Mouse (Mus musculus) hindbrain, embryonic 11.5 days (tissue): ENCODE data around the gene Pltp. TPM values are rescaled to one million over a fixed set of nuclear protein-coding genes. Genes with fewer than 3 reads are reported as not detected.
"Not testable (repeated sequence)": the region's sequence is repeated elsewhere in the genome, so short reads cannot be mapped to it uniquely, and the experiment has no call there.

Experiments used
- ATAC-seq: fragments of 200-750 bp; cut with Nextera tagmentation; 2 replicates; pipeline ENCODE4 v1.8.0; 2017; ENCODE audit warnings: mild to moderate bottlenecking, moderate TSS enrichment, moderate library complexity; ENCODE audit not compliant: low FRiP score
- DNase-seq: peaks from one replicate; pipeline ENCODE4 v3.0.0-alpha.2; 2015; ENCODE audit warnings: low spot score
- H3K27ac ChIP-seq: fragments of 300-500 bp; sonication (generic); 2 replicates; pipeline ENCODE4 v1.5.1; 2014; ENCODE audit warnings: mild to moderate bottlenecking, low read depth, low read length
- H3K27me3 ChIP-seq: fragments of 300-500 bp; sonication (generic); 2 replicates; pipeline ENCODE4 v1.6.1; 2014; ENCODE audit warnings: mild to moderate bottlenecking, low read length, moderate library complexity, mixed read lengths; ENCODE audit not compliant: control insufficient read depth, insufficient read depth
- H3K36me3 ChIP-seq: fragments of 300-500 bp; sonication (generic); 2 replicates; pipeline ENCODE4 v1.6.1; 2014; ENCODE audit warnings: mild to moderate bottlenecking, low read length, moderate library complexity, mixed read lengths; ENCODE audit not compliant: control insufficient read depth, insufficient read depth
- H3K4me1 ChIP-seq: fragments of 300-500 bp; sonication (generic); replicated peaks from 2 replicates; pipeline ENCODE4 v1.6.1; 2014; ENCODE audit warnings: low read length, mixed read lengths; ENCODE audit not compliant: control insufficient read depth, insufficient read depth
- H3K4me2 ChIP-seq: fragments of 300-500 bp; sonication (generic); replicated peaks from 2 replicates; pipeline ENCODE4 v1.6.1; 2014; ENCODE audit warnings: mild to moderate bottlenecking, low read depth, low read length
- H3K4me3 ChIP-seq: fragments of 300-500 bp; sonication (generic); 2 replicates; pipeline ENCODE4 v1.5.1; 2014; ENCODE audit warnings: low read depth, low read length
- H3K9ac ChIP-seq: fragments of 300-500 bp; sonication (generic); 2 replicates; pipeline ENCODE4 v1.6.1; 2014; ENCODE audit warnings: low read depth, low read length
- H3K9me3 ChIP-seq: fragments of 300-500 bp; sonication (generic); 2 replicates; pipeline ENCODE4 v1.6.1; 2016; ENCODE audit warnings: low read length; ENCODE audit not compliant: control insufficient read depth
- WGBS: fragments of 180-500 bp; shearing (Covaris S2); extraction: QIAGEN DNeasy Blood & Tissue Kit; methylation state at CpG from one replicate; pipeline ENCODE4 v1.1.7; 2014; 5-methylcytosine and 5-hydroxymethylcytosine counted together
- polyA plus RNA-seq: library from polyadenylated mRNA; unstranded; fragments of >200 nt; fragmentation: Nextera tagmentation; extraction: Ambion mirVana; gene quantifications from 2 replicates; pipeline ENCODE4 v1.2.1, GENCODE M21; 2014

Gene Pltp
- polyA plus RNA-seq, 1 experiment from 2014 or later = 67.6 TPM

DNA sequence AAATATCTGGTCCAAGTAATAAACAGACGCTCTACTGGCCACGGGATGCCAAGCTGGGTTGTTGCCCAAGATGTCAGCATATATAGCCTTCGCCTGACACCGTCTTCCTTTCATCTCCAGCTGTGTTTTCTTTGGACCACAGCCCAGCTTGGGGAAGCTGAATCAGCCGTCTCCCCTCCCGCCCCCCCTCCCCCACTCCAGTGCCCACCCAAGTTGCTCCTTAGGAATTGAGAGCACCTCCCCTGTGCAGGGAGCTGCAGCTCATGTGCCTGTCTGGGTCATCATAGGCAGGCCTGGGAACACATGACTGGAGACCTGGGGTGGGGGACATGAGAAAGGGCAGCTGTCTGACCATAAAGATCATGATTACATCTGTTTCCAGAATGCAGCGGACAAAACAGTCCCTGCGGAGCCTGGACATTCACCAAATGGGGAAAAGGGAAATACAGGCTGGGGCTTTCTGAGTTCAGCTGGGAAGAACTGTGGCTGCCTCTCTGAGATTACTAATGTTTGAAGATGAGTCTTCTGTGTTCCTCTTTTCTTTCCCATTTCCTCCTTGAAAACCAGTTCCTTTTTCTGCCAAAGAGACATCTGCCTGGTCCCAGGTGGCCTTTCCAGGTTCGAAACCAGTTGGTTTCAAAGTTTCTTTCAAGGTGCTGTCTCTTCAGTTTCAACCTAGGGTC is 4.8 kb upstream of the Pltp start:
- H3K27me3 ChIP-seq = peaks cover 3% of the 10 kb centered on the region; the same call in 1 of the 2 replicates
- H3K4me2 ChIP-seq = no peak overlapping the region
- no peak overlapping the region for H3K9ac ChIP-seq
- H3K27ac ChIP-seq = no peak overlapping the region
- no peaks in the 10 kb centered on the region for H3K4me1 ChIP-seq
- H3K9me3 ChIP-seq = no peaks in the 10 kb centered on the region; the same call in 1 of the 2 replicates
- DNase-seq (no peak), ATAC-seq (no peak)
- no peaks in the 10 kb centered on the region for H3K36me3 ChIP-seq
- 49% methylated on average over 9 of the region's 9 CpGs for WGBS
- no peak overlapping the region for H3K4me3 ChIP-seq

DNA sequence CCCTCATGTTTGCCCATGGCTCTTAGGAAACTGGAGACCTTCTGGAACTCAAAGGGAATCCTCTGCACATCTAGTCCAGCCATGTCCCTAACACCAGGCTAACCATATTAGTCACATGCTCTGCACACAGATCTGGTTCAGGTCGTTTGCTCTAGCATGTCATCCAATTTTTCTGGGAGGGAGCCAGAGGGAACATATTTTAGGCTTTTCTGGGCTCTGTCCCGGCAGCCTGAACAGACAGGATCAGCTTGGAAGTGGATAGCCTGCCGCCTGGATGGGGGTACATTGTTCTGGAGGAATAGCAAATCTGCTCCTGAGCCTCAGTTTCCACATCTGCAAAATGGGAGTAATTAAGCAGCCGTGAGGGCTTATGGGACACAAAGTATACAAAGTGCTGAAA is 3.6 kb upstream of the Pltp start:
- no peaks in the 10 kb centered on the region for H3K36me3 ChIP-seq
- WGBS = 78% methylated on average over 4 of the region's 4 CpGs
- no peak for ATAC-seq

DNA sequence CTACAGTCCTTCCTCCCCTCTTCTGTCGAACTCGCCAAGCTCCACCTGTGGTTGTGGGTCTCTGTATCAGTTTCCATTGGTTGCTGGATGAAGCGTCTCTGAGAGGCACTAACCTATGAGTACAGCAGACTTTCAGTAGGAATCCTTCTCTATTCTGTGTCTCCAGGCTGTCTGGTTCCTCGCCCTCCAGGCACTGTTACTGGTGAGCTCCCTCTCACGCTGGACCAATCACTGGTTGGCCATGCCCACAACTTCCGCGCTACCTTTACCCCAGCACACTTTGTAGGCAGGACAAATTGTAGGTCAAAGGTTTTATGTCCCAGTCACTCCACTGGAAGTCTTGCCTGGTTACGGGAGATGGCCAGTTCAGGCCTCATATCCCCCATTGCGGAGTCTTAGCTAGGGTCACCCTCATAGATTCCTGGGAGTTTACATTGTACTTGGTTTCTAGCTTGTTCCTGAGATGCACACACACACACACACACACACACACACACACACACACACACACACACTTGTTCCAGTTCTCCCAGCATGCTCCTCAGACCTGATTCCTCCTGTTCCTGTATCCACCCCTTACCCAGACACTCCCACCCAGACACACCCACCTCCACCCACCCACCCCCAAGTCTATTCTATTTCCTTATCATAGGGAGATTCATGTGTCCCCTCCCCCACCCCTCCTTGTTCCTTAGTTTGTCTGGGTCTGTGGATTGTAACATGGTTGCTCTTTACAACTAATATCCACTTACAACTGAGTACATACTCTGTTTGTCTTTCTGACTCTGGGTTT is 2.3 kb upstream of the Pltp start:
- WGBS = 64% methylated on average over 9 of the region's 9 CpGs
- H3K4me1 ChIP-seq = peaks cover 3% of the 10 kb centered on the region; the same call in 1 of the 2 replicates
- H3K36me3 ChIP-seq = no peaks in the 10 kb centered on the region
- H3K4me3 ChIP-seq = no peak overlapping the region
- ATAC-seq (no peak), DNase-seq (no peak)
- H3K4me2 ChIP-seq = no peak overlapping the region
- H3K27ac ChIP-seq = no peak overlapping the region
- no peak overlapping the region for H3K9ac ChIP-seq
- no peaks in the 10 kb centered on the region for H3K9me3 ChIP-seq
- peaks cover 11% of the 10 kb centered on the region for H3K27me3 ChIP-seq

More for the DNA sequence above, 3.6 kb upstream of the Pltp start:
- Histone ChIP-seq H3K9ac (no peak overlapping the region), H3K27ac (no peak overlapping the region), H3K4me3 (no peak overlapping the region), H3K4me1 (peaks cover 3% of the 10 kb centered on the region; the same call in 1 of the 2 replicates), H3K9me3 (no peaks in the 10 kb centered on the region), H3K27me3 (peaks cover 11% of the 10 kb centered on the region), H3K4me2 (no peak overlapping the region)
- DNase-seq = no peak

DNA sequence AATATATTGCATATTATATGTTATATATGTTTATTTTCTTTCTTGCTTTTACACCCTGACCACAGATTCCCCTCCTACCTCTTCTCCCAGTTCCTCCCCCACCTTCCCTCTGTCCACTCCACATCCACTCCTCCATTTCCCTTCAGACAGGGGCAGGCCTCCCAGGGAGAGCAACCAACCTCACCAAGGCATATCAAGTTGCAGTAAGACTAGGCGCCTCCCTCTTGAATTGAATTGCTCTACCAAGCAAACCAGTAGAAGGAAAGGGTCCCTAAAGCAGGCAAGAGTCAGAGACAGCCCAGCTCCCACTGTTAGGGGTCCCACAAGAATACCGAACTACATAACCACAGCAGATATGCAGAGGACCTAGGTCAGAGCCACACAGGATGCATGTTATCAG is 1.6 kb upstream of the Pltp start:
- no peaks in the 10 kb centered on the region for H3K9me3 ChIP-seq
- H3K9ac ChIP-seq = no peak overlapping the region
- DNase-seq = no peak
- H3K4me1 ChIP-seq = peaks cover 3% of the 10 kb centered on the region; the same call in 1 of the 2 replicates
- ATAC-seq = no peak
- H3K4me2 ChIP-seq = no peak overlapping the region
- no peak overlapping the region for H3K4me3 ChIP-seq
- H3K27ac ChIP-seq = no peak overlapping the region
- WGBS = 59% methylated on average over 2 of the region's 2 CpGs
- H3K27me3 ChIP-seq = peaks cover 11% of the 10 kb centered on the region
- no peaks in the 10 kb centered on the region for H3K36me3 ChIP-seq

DNA sequence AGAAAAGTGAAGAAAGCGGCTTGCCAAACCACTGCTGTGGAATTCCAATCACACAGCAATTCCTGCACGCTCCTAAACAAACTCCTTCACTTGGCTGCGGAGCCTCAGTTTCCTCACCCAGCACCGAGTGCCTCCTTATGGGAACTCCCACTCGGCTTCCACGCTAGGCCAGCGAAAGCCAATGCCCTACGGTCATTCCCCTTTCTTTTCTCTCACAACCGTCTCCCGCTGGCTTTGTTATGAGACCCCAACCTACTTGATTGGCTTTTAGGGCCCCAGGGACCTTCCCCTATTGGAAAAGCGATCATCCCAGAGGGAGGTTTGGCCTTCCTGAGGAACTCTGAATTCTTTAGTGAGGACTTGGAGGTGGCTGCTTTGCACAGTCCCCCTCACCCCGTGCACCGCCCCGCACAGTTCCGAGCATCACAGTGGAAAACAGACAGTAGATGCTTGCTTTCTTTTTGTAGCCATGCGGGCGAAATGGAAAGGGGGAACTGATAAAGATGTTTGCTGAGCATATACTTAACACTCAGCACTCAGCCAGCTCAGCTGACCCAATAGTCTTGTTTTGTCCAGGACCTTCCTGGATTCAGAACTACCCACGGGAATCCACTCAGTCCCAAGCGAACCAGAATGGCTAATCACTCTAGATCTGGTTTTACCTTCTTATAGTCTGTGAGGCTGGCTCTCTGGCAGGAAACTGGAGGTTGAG is 487 bp upstream of the Pltp start:
- ATAC-seq = peak; percentile 52

DNA sequence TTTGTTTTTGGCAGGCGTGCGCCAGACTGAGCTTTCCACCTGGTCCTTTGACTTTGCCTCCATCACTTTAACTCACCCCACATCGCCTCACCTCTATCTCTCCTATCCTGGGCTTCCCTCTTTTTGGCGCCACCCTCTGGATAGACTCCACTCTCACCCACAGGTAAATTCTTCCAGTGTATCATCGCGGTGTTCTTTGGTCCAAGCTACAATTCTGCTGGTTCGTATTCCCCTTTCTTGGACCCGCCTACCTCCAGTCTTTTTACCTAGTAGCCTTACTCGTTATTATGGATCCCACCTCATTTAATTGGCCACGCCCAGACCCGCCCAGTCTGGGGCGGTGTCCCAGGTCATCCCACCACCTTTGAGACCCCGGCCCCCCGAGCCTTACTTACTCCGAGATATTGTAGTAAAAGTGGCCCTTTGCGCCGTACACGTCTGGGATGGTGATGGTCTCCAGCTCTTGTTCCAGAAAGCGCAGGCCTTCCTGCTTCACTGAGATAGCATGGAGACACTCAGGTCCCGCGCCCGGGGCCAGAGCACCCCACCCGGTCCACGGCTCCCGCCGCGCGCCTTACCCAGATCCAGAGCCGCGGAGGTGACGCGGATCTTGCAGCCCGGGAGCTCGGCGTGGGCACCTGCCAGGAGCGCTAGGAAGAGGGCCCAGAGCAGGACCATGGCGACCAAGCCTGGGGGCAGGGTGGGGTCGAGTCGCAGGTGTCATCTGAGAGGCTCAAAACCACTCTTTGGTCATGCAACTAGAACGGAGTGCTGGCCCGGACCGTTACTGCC is 1.0 kb downstream of the Pltp start:
- H3K36me3 ChIP-seq = no peaks in the 10 kb centered on the region
- peak overlapping the region; percentile 92 for H3K4me2 ChIP-seq
- peak overlapping the region; percentile 41 for H3K4me3 ChIP-seq
- ATAC-seq = peak; percentile 36; the same call in 1 of the 2 replicates
- peak overlapping the region; percentile 24; the same call in 1 of the 2 replicates for H3K27ac ChIP-seq
- peaks cover 3% of the 10 kb centered on the region; the same call in 1 of the 2 replicates for H3K4me1 ChIP-seq
- H3K27me3 ChIP-seq = peaks cover 11% of the 10 kb centered on the region
- no peak for DNase-seq
- no peaks in the 10 kb centered on the region for H3K9me3 ChIP-seq
- WGBS = under 1% methylated on average over 42 of the region's 42 CpGs
- peak overlapping the region; percentile 40 for H3K9ac ChIP-seq

More for the DNA sequence above, 487 bp upstream of the Pltp start:
- Histone ChIP-seq H3K27ac (no peak overlapping the region), H3K27me3 (peaks cover 11% of the 10 kb centered on the region), H3K9me3 (no peaks in the 10 kb centered on the region), H3K4me2 (peak overlapping the region; percentile 92), H3K9ac (peak overlapping the region; percentile 40), H3K4me1 (peaks cover 3% of the 10 kb centered on the region; the same call in 1 of the 2 replicates), H3K36me3 (no peaks in the 10 kb centered on the region), H3K4me3 (peak overlapping the region; percentile 41)
- WGBS = 2% methylated on average over 19 of the region's 19 CpGs
- no peak for DNase-seq

DNA sequence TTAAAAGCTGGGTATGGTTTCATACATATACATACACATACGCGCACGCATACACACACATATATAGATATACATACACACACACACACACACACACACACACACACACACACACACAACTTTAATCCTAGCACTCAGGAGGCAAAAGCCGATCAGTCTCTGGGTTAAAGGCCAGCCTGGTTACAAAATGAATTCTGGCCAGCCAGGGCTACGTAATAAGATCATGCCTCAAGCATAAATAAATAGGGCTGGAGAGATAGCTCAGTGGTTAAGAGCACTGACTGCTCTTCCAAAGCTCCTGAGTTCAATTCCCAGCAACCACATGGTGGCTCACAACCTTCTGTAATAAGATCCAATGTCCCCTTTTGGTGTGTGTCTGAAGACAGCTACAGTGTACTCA is 1.9 kb downstream of the Pltp start:
- peaks cover 11% of the 10 kb centered on the region for H3K27me3 ChIP-seq
- H3K9ac ChIP-seq, DNase-seq, H3K27ac ChIP-seq, H3K4me2 ChIP-seq, H3K4me1 ChIP-seq, ATAC-seq, H3K4me3 ChIP-seq, H3K9me3 ChIP-seq, H3K36me3 ChIP-seq: not testable (repeated sequence)
- WGBS = 81% methylated on average over 5 of the region's 5 CpGs

DNA sequence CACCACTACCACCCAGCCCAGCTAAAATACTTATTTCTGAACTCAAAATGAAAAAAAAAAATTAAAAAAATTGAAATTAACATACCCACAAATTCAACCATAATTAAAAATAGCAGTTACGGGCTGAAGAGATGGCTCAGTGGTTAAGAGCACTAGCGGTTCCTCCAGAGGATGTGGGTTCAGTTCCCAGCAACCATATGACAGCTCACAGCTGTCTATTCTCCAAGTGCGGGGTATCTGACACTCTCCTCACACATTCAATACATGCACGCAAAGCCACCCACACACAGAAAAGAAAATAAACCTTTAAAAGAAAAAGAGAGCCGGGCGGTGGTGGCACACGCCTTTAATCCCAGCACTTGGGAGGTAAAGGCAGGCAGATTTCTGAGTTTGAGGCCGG is 7.5 kb downstream of the Pltp start:
- no peak overlapping the region for H3K27ac ChIP-seq
- no peaks in the 10 kb centered on the region for H3K27me3 ChIP-seq
- no peaks in the 10 kb centered on the region for H3K36me3 ChIP-seq
- no peak overlapping the region for H3K4me3 ChIP-seq
- ATAC-seq = no peak
- H3K9me3 ChIP-seq = no peaks in the 10 kb centered on the region
- no peaks in the 10 kb centered on the region for H3K4me1 ChIP-seq
- H3K9ac ChIP-seq = no peak overlapping the region
- WGBS = 90% methylated on average over 8 of the region's 8 CpGs
- no peak for DNase-seq
- H3K4me2 ChIP-seq = no peak overlapping the region
